19 mouse cellular contexts compared by ENCODE assay signal in genomic region chr3:21728019-21728418, GRCm38 (mm10).
"Had no signal": no experiment of that assay in that cellular context is flagged by ENCODE, and none has a peak within 500 bp of the region (broad histone marks: within the 10 kb centered on the region; RNA-seq: fewer than 3 reads in every experiment).

No protein-coding gene starts in this region.

- H3K4me3 ChIP-seq: layer of hippocampus, adult 2 months; limb, embryonic 10.5 days; limb, embryonic 13.5 days; liver, embryonic 12.5 days; liver, embryonic 15.5 days; midbrain, embryonic 15.5 days; stomach, embryonic 15.5 days had no signal

- H3K27me3 ChIP-seq: limb, embryonic 13.5 days; liver, embryonic 12.5 days; liver, embryonic 15.5 days; midbrain, embryonic 15.5 days; stomach, embryonic 15.5 days had no signal

- H3K36me3 ChIP-seq: limb, embryonic 10.5 days; limb, embryonic 13.5 days; liver, embryonic 12.5 days; liver, embryonic 15.5 days; midbrain, embryonic 15.5 days; stomach, embryonic 15.5 days had no signal

- ATAC-seq: liver, embryonic 12.5 days; midbrain, embryonic 15.5 days had no signal

- H3K27ac ChIP-seq: kidney, postnatal 0 days; layer of hippocampus, adult 2 months; limb, embryonic 10.5 days; limb, embryonic 13.5 days; liver, embryonic 12.5 days; liver, embryonic 15.5 days; midbrain, embryonic 15.5 days; stomach, embryonic 15.5 days had no signal

- H3K4me1 ChIP-seq: limb, embryonic 10.5 days; limb, embryonic 13.5 days; liver, embryonic 12.5 days; liver, embryonic 15.5 days; stomach, embryonic 15.5 days had no signal

- H3K4me2 ChIP-seq: limb, embryonic 13.5 days; liver, embryonic 12.5 days; liver, embryonic 15.5 days; midbrain, embryonic 15.5 days; stomach, embryonic 15.5 days had no signal

- DNase-seq: kidney, adult 2 months; kidney, postnatal 25 days; layer of hippocampus, adult 9-11 months; liver; lung, adult 2 months; lung, postnatal 14 days; lung, postnatal 4 days; right cerebral cortex, postnatal 14 days; right cerebral cortex, postnatal 4 days; thymus, adult 18-20 months; thymus, postnatal 36 days had no signal

- H3K9ac ChIP-seq: limb, embryonic 13.5 days; liver, embryonic 12.5 days; liver, embryonic 15.5 days; midbrain, embryonic 15.5 days; stomach, embryonic 15.5 days had no signal

- H3K9me3 ChIP-seq: limb, embryonic 10.5 days; limb, embryonic 13.5 days; liver, embryonic 12.5 days; liver, embryonic 15.5 days; midbrain, embryonic 15.5 days; stomach, embryonic 15.5 days had no signal
